Mouse (Mus musculus): ENCODE measurements around the gene Pick1. TPM values are rescaled to one million over a fixed set of nuclear protein-coding genes. Genes with fewer than 3 reads are reported as not detected.

The Pick1 gene
- polyA plus RNA-seq, 3 experiments from 2014 or later = 6.6 to 8.4 (median 8.3) TPM

- ATAC-seq = peak; percentile 65
Measured at GRCm38 (mm10) chr15:79271124-79271746, 42.3 kb downstream of the Pick1 start.

- ATAC-seq = no peak
Measured at GRCm38 (mm10) chr15:79273020-79273419, 44.0 kb downstream of the Pick1 start.

GRCm38 (mm10) chr15:79277728-79278127 lies 48.8 kb downstream of the Pick1 start:
- no peak for ATAC-seq

GRCm38 (mm10) chr15:79280209-79280608 lies 51.2 kb downstream of the Pick1 start:
- no peak for ATAC-seq

- no peak for ATAC-seq
Measured at GRCm38 (mm10) chr15:79280850-79281249, 51.9 kb downstream of the Pick1 start.

- ATAC-seq = peak; percentile 89
Measured at GRCm38 (mm10) chr15:79281389-79281788, 52.4 kb downstream of the Pick1 start.

GRCm38 (mm10) chr15:79282434-79282833 lies 53.5 kb downstream of the Pick1 start:
- no peak for ATAC-seq

GRCm38 (mm10) chr15:79283371-79283770 lies 54.4 kb downstream of the Pick1 start:
- no peak for ATAC-seq

GRCm38 (mm10) chr15:79285399-79285798 lies 56.4 kb downstream of the Pick1 start, which contains the start of gene Baiap2l2:
TSS of gene Baiap2l2 (minus strand) at chr15:79285537.
- ATAC-seq = no peak

- no peak for ATAC-seq
Measured at GRCm38 (mm10) chr15:79286141-79286540, 57.2 kb downstream of the Pick1 start.

GRCm38 (mm10) chr15:79287091-79287490 lies 58.1 kb downstream of the Pick1 start:
- ATAC-seq = no peak

- ATAC-seq = no peak
Measured at GRCm38 (mm10) chr15:79288387-79288786, 59.4 kb downstream of the Pick1 start.

- ATAC-seq = no peak
Measured at GRCm38 (mm10) chr15:79289441-79289840, 60.5 kb downstream of the Pick1 start.

- no peak for ATAC-seq
Measured at GRCm38 (mm10) chr15:79290340-79290739, 61.4 kb downstream of the Pick1 start.

- no peak for ATAC-seq
Measured at GRCm38 (mm10) chr15:79292779-79293178, 63.8 kb downstream of the Pick1 start.

- ATAC-seq = no peak
Measured at GRCm38 (mm10) chr15:79298553-79298952, 69.6 kb downstream of the Pick1 start.

Other genes starting within 250 kb of the Pick1 start
- gene H1f0, start 200.7 kb upstream of the Pick1 start, polyA plus RNA-seq (2017; shearing (Covaris generic)) = 10 to 100 TPM; 31.0 to 52.3 (median 36.9) TPM
- gene Galr3, start 187.3 kb upstream of the Pick1 start, polyA plus RNA-seq (2017; shearing (Covaris generic)) = not detected
- 10 to 100 TPM in 1 of 3 experiments, 1 to 10 TPM in 2; 5.5 to 10.8 (median 9.2) TPM for gene Ankrd54, start 166.3 kb upstream of the Pick1 start, polyA plus RNA-seq (2017; shearing (Covaris generic))
- gene Eif3l, start 154.0 kb upstream of the Pick1 start, polyA plus RNA-seq (2017; shearing (Covaris generic)) = 100 to 1,000 TPM; 224 to 286 (median 240) TPM
- gene Micall1, start 120.3 kb upstream of the Pick1 start, polyA plus RNA-seq (2017; shearing (Covaris generic)) = 10 to 100 TPM in 2 of 3 experiments, 1 to 10 TPM in 1; 7.0 to 20.8 (median 13.3) TPM
- gene Polr2f, start 88.2 kb upstream of the Pick1 start, polyA plus RNA-seq (2017; shearing (Covaris generic)) = 100 to 1,000 TPM; 109 to 122 (median 116) TPM
- 1 to 10 TPM; 5.4 to 7.1 (median 5.9) TPM for gene 1700088E04Rik, start 87.9 kb upstream of the Pick1 start, polyA plus RNA-seq (2017; shearing (Covaris generic))
- not detected for gene Sox10, start 63.9 kb upstream of the Pick1 start, polyA plus RNA-seq (2017; shearing (Covaris generic))
- gene Gm49486, start 218 bp downstream of the Pick1 start, polyA plus RNA-seq (2017; shearing (Covaris generic)) = not detected
- not detected for gene Slc16a8, start 25.6 kb downstream of the Pick1 start, polyA plus RNA-seq (2017; shearing (Covaris generic))
- 1 to 10 TPM in 1 of 3 experiments, under 1 TPM in 1, not detected in 1; 0.21 to 1.6 TPM for gene Baiap2l2, start 56.4 kb downstream of the Pick1 start, polyA plus RNA-seq (2017; shearing (Covaris generic))
- 10 to 100 TPM; 12.5 to 18.4 (median 15.1) TPM for gene Pla2g6, start 99.2 kb downstream of the Pick1 start, polyA plus RNA-seq (2017; shearing (Covaris generic))
- gene Maff, start 117.4 kb downstream of the Pick1 start, polyA plus RNA-seq (2017; shearing (Covaris generic)) = 1 to 10 TPM in 2 of 3 experiments, under 1 TPM in 1; 0.84 to 5.5 (median 1.5) TPM
- gene Tmem184b, start 174.4 kb downstream of the Pick1 start, polyA plus RNA-seq (2017; shearing (Covaris generic)) = 10 to 100 TPM in 1 of 3 experiments, 1 to 10 TPM in 2; 8.2 to 12.8 (median 9.2) TPM
- 1 to 10 TPM; 4.2 to 6.5 (median 4.4) TPM for gene Csnk1e, start 226.4 kb downstream of the Pick1 start, polyA plus RNA-seq (2017; shearing (Covaris generic))

Data from inflammation-experienced regulatory T-cells, adult 6 months (primary cell).